Mouse (Mus musculus): ENCODE results near the gene Phlpp2.

The Phlpp2 gene

DNA sequence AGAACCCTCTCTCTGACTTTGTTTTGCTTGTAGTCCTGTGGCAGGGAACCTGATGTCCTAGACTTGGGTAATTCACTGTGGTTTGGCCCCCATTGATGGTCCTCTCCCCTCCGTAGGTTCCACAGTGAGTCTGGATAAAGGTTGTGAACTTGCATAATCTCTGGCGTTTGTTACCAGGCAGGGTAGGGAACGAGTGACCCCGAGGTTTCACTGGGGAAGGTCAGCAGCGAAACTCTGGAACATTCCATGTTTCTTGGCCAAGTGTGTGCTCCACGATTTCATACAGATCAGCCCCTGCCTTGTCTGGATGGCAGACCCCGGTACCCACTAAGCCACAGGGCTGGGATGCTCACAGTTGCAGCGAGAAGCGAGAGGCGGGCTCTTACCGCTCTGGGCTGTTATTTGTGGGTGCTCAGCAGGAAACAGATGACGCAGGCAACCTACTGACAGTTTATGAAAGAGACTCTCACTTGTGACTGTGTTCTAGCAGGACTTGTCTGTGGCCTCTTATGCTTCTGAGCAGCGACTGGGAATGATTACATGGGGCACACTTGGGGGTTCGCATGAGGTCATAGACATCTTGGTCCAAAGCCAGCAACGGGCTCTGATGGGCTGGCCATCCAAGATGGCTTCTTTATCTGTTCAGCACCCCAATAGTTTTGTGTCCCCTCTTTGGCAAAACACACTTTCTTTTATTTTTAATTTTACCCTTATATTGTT is 114.2 kb downstream of the Phlpp2 start:
- 0 out of 2 replicates have a peak, but pooled peaks cover 5% of the 10 kb centered on the region for H3K9me3 ChIP-seq (ENCODE audit: low read length)
- no peaks in the 10 kb centered on the region for H3K36me3 ChIP-seq (ENCODE audit: insufficient read depth, low read length)
- H3K27me3 ChIP-seq (ENCODE audit: insufficient read depth, low read length) = peaks cover 7% of the 10 kb centered on the region; the same call in 1 of the 2 replicates
- peaks cover 10% of the 10 kb centered on the region for H3K4me1 ChIP-seq (replicated peaks; ENCODE audit: low read depth, low read length)
- H3K4me3 ChIP-seq (replicated peaks; ENCODE audit: low read length) = no peak overlapping the region
- TF ChIP-seq NANOG (IDR thresholded peaks at IDR 0.05; ENCODE audit: borderline replicate concordance, low read length) (no peak), POU5F1 (IDR thresholded peaks at IDR 0.05; ENCODE audit: borderline replicate concordance, low read length) (no peak), CTCF (conservative IDR thresholded peaks at IDR 0.05; ENCODE audit: low read length) (no peak)

DNA sequence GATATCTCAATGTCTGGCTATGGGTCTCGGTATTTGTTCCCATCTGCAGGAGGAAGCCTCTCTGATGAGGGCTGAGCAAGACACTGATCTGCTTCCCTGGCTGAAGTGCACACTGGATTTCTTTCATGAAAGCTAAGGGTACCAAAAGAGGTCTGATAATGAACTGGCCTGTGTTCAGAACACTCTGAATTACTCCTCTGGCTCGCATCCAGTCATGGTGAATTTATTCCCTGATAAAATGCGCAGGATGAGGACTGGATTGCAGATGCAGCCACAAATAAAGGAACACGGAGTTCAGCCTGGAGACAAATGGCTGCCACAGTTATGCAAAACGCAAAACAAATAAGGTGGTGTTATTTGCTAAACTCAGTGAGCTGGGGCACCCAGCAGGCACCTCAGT is 115.6 kb downstream of the Phlpp2 start:
- peaks cover 10% of the 10 kb centered on the region for H3K4me1 ChIP-seq (replicated peaks; ENCODE audit: low read depth, low read length)
- H3K9me3 ChIP-seq (ENCODE audit: low read length) = peaks cover 8% of the 10 kb centered on the region
- H3K36me3 ChIP-seq (ENCODE audit: insufficient read depth, low read length) = no peaks in the 10 kb centered on the region
- no peak overlapping the region for H3K4me3 ChIP-seq (replicated peaks; ENCODE audit: low read length)
- H3K27me3 ChIP-seq (ENCODE audit: insufficient read depth, low read length) = peaks cover 7% of the 10 kb centered on the region; the same call in 1 of the 2 replicates
- TF ChIP-seq POU5F1 (IDR thresholded peaks at IDR 0.05; ENCODE audit: borderline replicate concordance, low read length) (no peak), CTCF (conservative IDR thresholded peaks at IDR 0.05; ENCODE audit: low read length) (no peak), NANOG (IDR thresholded peaks at IDR 0.05; ENCODE audit: borderline replicate concordance, low read length) (no peak)

GRCm38 (mm10) chr8:109986384-109986783 is 118.0 kb downstream of the Phlpp2 start:
- Histone ChIP-seq H3K36me3 (ENCODE audit: insufficient read depth, low read length) (no peaks in the 10 kb centered on the region), H3K4me1 (replicated peaks; ENCODE audit: low read depth, low read length) (peaks cover 10% of the 10 kb centered on the region), H3K4me3 (replicated peaks; ENCODE audit: low read length) (no peak overlapping the region), H3K9me3 (ENCODE audit: low read length) (peaks cover 12% of the 10 kb centered on the region), H3K27me3 (ENCODE audit: insufficient read depth, low read length) (peaks cover 4% of the 10 kb centered on the region; the same call in 1 of the 2 replicates)
- TF ChIP-seq CTCF (conservative IDR thresholded peaks at IDR 0.05; ENCODE audit: low read length) (no peak), NANOG (IDR thresholded peaks at IDR 0.05; ENCODE audit: borderline replicate concordance, low read length) (no peak), POU5F1 (IDR thresholded peaks at IDR 0.05; ENCODE audit: borderline replicate concordance, low read length) (no peak)

- peaks cover 12% of the 10 kb centered on the region for H3K9me3 ChIP-seq (ENCODE audit: low read length)
- no peaks in the 10 kb centered on the region for H3K36me3 ChIP-seq (ENCODE audit: insufficient read depth, low read length)
- H3K4me1 ChIP-seq (replicated peaks; ENCODE audit: low read depth, low read length) = peaks cover 10% of the 10 kb centered on the region
- TF ChIP-seq CTCF (conservative IDR thresholded peaks at IDR 0.05; ENCODE audit: low read length) (no peak), POU5F1 (IDR thresholded peaks at IDR 0.05; ENCODE audit: borderline replicate concordance, low read length) (no peak), NANOG (IDR thresholded peaks at IDR 0.05; ENCODE audit: borderline replicate concordance, low read length) (no peak)
- H3K27me3 ChIP-seq (ENCODE audit: insufficient read depth, low read length) = peaks cover 2% of the 10 kb centered on the region; the same call in 1 of the 2 replicates
- no peak overlapping the region for H3K4me3 ChIP-seq (replicated peaks; ENCODE audit: low read length)
Measured at GRCm38 (mm10) chr8:109987776-109988175, 119.4 kb downstream of the Phlpp2 start.

GRCm38 (mm10) chr8:109989151-109989550 is 120.8 kb downstream of the Phlpp2 start:
- Histone ChIP-seq H3K9me3 (ENCODE audit: low read length) (peaks cover 12% of the 10 kb centered on the region), H3K36me3 (ENCODE audit: insufficient read depth, low read length) (no peaks in the 10 kb centered on the region), H3K27me3 (ENCODE audit: insufficient read depth, low read length) (peaks cover 2% of the 10 kb centered on the region; the same call in 1 of the 2 replicates), H3K4me3 (replicated peaks; ENCODE audit: low read length) (no peak overlapping the region), H3K4me1 (replicated peaks; ENCODE audit: low read depth, low read length) (peaks cover 5% of the 10 kb centered on the region)
- no peak for TF ChIP-seq POU5F1 (IDR thresholded peaks at IDR 0.05; ENCODE audit: borderline replicate concordance, low read length)
- TF ChIP-seq CTCF (conservative IDR thresholded peaks at IDR 0.05; ENCODE audit: low read length) = no peak
- TF ChIP-seq NANOG (IDR thresholded peaks at IDR 0.05; ENCODE audit: borderline replicate concordance, low read length) = no peak

DNA sequence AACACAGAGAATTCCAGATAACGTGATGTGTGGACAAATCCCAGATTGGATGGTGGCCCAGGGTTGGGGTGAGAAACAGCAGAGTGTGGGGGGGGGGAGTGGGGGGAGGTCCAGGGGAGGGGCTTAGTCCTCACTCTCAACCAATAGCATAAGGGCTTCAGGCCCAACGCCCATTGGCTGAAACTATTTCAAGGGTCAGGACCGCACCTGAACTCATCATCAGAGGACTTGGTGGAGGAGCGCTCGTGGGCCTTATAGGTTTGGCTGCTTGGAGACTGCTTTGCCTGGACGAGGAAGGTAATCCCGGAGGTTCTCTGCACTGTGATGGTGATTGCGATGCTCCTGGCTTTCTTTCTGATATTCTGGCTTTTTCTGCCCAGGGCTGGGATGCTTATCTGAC is 121.9 kb downstream of the Phlpp2 start, which contains the start of gene Tat:
Gene Tat (plus strand): TSS at position 214 of the 400 bp plus-strand sequence.
- Histone ChIP-seq H3K36me3 (ENCODE audit: insufficient read depth, low read length) (no peaks in the 10 kb centered on the region), H3K4me3 (replicated peaks; ENCODE audit: low read length) (no peak within 1 kb of the TSS), H3K27me3 (ENCODE audit: insufficient read depth, low read length) (no peaks in the 10 kb centered on the region; the same call in 1 of the 2 replicates), H3K9me3 (ENCODE audit: low read length) (peaks cover 12% of the 10 kb centered on the region), H3K4me1 (replicated peaks; ENCODE audit: low read depth, low read length) (0 out of 2 replicates have a peak, but pooled peaks cover 4% of the 10 kb centered on the region)
- no peak for TF ChIP-seq CTCF (conservative IDR thresholded peaks at IDR 0.05; ENCODE audit: low read length)
- TF ChIP-seq NANOG (IDR thresholded peaks at IDR 0.05; ENCODE audit: borderline replicate concordance, low read length) = no peak
- TF ChIP-seq POU5F1 (IDR thresholded peaks at IDR 0.05; ENCODE audit: borderline replicate concordance, low read length) = no peak

GRCm38 (mm10) chr8:109992166-109992565 is 123.8 kb downstream of the Phlpp2 start:
- Histone ChIP-seq H3K27me3 (ENCODE audit: insufficient read depth, low read length) (no peaks in the 10 kb centered on the region; the same call in 1 of the 2 replicates), H3K9me3 (ENCODE audit: low read length) (peaks cover 7% of the 10 kb centered on the region), H3K36me3 (ENCODE audit: insufficient read depth, low read length) (no peaks in the 10 kb centered on the region), H3K4me3 (replicated peaks; ENCODE audit: low read length) (no peak overlapping the region), H3K4me1 (replicated peaks; ENCODE audit: low read depth, low read length) (0 out of 2 replicates have a peak, but pooled peaks cover 4% of the 10 kb centered on the region)
- TF ChIP-seq POU5F1 (IDR thresholded peaks at IDR 0.05; ENCODE audit: borderline replicate concordance, low read length) = no peak
- TF ChIP-seq NANOG (IDR thresholded peaks at IDR 0.05; ENCODE audit: borderline replicate concordance, low read length) = no peak
- no peak for TF ChIP-seq CTCF (conservative IDR thresholded peaks at IDR 0.05; ENCODE audit: low read length)

DNA sequence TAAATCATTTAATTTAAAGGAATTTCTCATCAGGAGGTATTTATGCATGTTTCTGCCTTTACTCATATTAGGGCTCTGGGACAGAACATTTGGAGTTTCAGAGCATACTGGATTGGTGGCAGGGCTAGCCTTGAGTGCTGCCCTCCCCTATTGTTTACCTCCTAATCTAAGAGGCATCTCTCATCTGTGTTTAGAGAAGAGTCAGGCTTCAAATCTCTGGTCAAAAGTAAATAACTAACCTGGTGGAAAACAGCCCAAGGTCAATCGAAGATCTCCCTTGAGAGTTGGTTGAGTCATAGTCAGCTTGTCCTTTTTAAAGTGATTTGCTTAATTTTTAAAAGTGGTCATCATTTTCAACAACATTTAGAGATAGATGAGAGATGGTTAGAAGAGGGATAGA is 124.6 kb downstream of the Phlpp2 start:
- no peaks in the 10 kb centered on the region; the same call in 1 of the 2 replicates for H3K27me3 ChIP-seq (ENCODE audit: insufficient read depth, low read length)
- peaks cover 7% of the 10 kb centered on the region for H3K9me3 ChIP-seq (ENCODE audit: low read length)
- H3K4me1 ChIP-seq (replicated peaks; ENCODE audit: low read depth, low read length) = 0 out of 2 replicates have a peak, but pooled peaks cover 4% of the 10 kb centered on the region
- H3K4me3 ChIP-seq (replicated peaks; ENCODE audit: low read length) = no peak overlapping the region
- H3K36me3 ChIP-seq (ENCODE audit: insufficient read depth, low read length) = no peaks in the 10 kb centered on the region
- TF ChIP-seq CTCF (conservative IDR thresholded peaks at IDR 0.05; ENCODE audit: low read length) (no peak), NANOG (IDR thresholded peaks at IDR 0.05; ENCODE audit: borderline replicate concordance, low read length) (no peak), POU5F1 (IDR thresholded peaks at IDR 0.05; ENCODE audit: borderline replicate concordance, low read length) (no peak)
